Mouse (Mus musculus): ENCODE measurements around the gene Atp8a2. TPM values are rescaled to one million over a fixed set of nuclear protein-coding genes. Genes with fewer than 3 reads are reported as not detected.
"Not testable (repeated sequence)": the region's sequence is repeated elsewhere in the genome, so short reads cannot be mapped to it uniquely, and the experiment has no call there.

The Atp8a2 gene
- polyA plus RNA-seq, 1 experiment from 2014 or later = 14.1 TPM

- 94% methylated on average over 13 of the region's 13 CpGs for WGBS
These were observed 265.4 kb downstream of the Atp8a2 start for GRCm38 (mm10) chr14:59931412-59932058.

DNA sequence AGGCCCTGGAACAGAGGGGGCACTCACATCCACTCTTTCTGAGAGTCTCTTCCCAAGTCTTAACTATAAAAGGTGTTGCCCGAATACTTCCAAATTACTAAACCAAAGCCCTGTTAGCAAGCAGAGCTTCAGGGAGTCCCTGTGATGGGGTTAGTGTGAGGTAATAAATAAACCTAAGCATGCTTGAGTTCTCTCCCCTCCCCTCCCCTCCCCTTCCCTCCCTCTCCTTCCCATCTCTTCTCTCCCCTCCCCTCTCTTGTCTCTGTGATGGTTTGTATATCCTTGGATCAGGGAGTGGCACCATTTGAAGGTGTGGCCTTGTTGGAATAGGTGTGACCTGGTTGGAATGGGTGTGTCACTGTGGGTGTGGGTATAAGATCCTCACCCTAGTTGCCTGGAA is 267.8 kb downstream of the Atp8a2 start:
- not testable (repeated sequence) for H3K4me2 ChIP-seq; ATAC-seq (ENCODE audit: low FRiP score); H3K4me1 ChIP-seq; H3K27ac ChIP-seq; H3K9me3 ChIP-seq; H3K4me3 ChIP-seq (replicated peaks); H3K36me3 ChIP-seq (replicated peaks); H3K27me3 ChIP-seq; H3K9ac ChIP-seq
- WGBS = 88% methylated on average over 1 of the region's 1 CpGs

More at GRCm38 (mm10) chr14:59931412-59932058, 265.4 kb downstream of the Atp8a2 start:
- no peak overlapping the region for H3K4me2 ChIP-seq
- H3K9ac ChIP-seq = no peak overlapping the region
- no peak overlapping the region for H3K4me3 ChIP-seq (replicated peaks)
- ATAC-seq (ENCODE audit: low FRiP score) = no peak
- no peaks in the 10 kb centered on the region for H3K9me3 ChIP-seq
- H3K4me1 ChIP-seq = peaks cover 5% of the 10 kb centered on the region; the same call in 1 of the 2 replicates
- no peak overlapping the region for H3K27ac ChIP-seq
- H3K36me3 ChIP-seq (replicated peaks) = no peaks in the 10 kb centered on the region
- H3K27me3 ChIP-seq = no peaks in the 10 kb centered on the region

DNA sequence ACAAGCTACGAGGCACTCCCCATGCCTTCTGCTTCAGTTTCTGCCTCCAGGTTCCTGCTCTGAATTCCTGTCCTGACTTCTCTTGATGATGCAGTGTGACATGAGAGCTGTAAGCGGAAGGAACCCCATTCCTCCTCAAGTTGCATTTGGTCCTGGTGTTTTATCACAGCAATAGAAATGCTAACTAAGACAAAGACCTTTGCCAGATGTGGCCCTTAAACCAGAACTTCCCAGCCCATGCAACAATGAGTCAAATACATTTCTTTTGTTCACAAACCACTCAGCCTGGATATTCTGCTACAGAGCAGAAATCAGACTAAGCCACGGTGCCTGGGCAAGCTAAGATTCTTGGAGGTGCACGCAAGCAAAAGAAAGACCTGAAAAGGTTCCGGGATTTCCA is 268.2 kb downstream of the Atp8a2 start:
- H3K4me1 ChIP-seq = no peaks in the 10 kb centered on the region
- no peak overlapping the region for H3K4me3 ChIP-seq (replicated peaks)
- H3K9ac ChIP-seq = no peak overlapping the region
- no peaks in the 10 kb centered on the region for H3K36me3 ChIP-seq (replicated peaks)
- WGBS = 82% methylated on average over 5 of the region's 5 CpGs
- no peak for ATAC-seq (ENCODE audit: low FRiP score)
- H3K27ac ChIP-seq = no peak overlapping the region
- no peaks in the 10 kb centered on the region for H3K27me3 ChIP-seq
- no peak overlapping the region for H3K4me2 ChIP-seq
- no peaks in the 10 kb centered on the region for H3K9me3 ChIP-seq

DNA sequence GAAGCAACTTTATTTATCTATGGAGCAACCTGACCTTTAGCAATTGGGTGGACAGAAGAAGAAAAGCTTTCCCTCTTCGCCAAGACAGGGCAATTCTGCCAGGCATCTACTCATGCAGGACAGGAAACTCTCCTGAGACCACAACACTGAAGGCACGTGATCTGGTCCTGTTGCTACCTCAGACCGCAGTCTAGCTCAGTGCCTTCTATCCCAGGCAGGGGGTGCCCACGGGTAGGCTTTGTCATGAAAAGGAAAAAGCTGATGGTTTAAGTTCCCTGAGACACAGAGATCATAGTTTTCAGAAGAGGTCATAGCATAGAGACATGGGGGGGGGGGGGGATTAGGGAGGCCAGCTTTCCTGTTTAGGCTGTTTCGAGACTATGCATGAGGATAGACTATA is 269.2 kb downstream of the Atp8a2 start:
- Histone ChIP-seq H3K9me3 (no peaks in the 10 kb centered on the region), H3K4me1 (no peaks in the 10 kb centered on the region), H3K36me3 (replicated peaks) (no peaks in the 10 kb centered on the region), H3K4me2 (no peak overlapping the region), H3K27me3 (no peaks in the 10 kb centered on the region), H3K4me3 (replicated peaks) (no peak overlapping the region), H3K27ac (no peak overlapping the region), H3K9ac (no peak overlapping the region)
- no peak for ATAC-seq (ENCODE audit: low FRiP score)
- 75% methylated on average over 5 of the region's 5 CpGs for WGBS

DNA sequence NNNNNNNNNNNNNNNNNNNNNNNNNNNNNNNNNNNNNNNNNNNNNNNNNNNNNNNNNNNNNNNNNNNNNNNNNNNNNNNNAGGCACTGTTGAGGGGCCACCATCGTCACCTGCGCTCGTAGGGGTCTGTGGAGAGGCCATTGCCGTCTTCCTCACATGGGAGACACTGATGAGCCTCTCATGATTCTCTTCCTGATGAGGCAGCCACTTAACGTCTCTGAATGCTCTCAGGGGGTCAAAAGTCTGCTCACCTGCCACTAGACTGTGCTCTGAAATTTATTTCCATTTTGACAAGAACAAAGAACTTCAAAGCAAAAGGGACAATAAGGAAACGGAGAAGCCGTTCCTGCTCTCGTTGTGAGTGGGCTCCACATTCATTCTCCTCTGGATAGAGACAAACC is 277.1 kb downstream of the Atp8a2 start:
- Histone ChIP-seq H3K36me3 (replicated peaks) (no peaks in the 10 kb centered on the region), H3K9ac (no peak overlapping the region)
- no peak for ATAC-seq (ENCODE audit: low FRiP score)

DNA sequence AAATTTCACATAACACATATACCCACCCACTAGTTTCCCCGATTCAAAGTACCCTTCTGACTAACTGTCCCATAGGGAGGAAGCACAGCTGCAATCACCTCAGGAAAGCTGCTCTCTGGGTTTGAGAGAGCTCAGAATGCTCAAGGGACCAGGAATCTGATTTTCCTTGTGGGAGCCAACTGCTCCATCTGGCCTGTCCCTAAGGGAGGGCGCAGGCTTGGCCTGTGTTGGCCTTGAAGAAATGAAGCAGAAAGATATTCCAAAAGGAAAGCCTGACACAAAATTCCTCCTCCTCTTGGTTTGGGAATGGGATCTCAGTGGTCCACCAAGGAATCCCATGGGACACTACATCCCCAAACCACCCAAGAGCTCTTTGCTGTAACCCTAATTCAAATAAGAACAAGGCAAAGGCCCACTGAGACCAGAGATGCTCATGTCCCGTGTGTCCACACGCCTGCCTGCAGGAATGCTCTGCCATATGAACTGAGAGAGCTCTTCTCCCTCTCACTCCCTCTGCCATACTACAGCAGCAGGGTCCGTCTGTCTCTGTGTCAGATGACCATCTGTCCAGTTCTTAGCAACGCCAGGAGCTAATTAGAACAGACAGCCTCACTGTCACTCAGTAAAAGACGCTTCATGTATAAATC is 293.4 kb downstream of the Atp8a2 start:
- Histone ChIP-seq H3K27me3 (no peaks in the 10 kb centered on the region), H3K4me1 (no peaks in the 10 kb centered on the region), H3K27ac (no peak overlapping the region), H3K9ac (no peak overlapping the region), H3K9me3 (no peaks in the 10 kb centered on the region), H3K36me3 (replicated peaks) (no peaks in the 10 kb centered on the region), H3K4me3 (replicated peaks) (no peak overlapping the region), H3K4me2 (no peak overlapping the region)
- ATAC-seq (ENCODE audit: low FRiP score) = no peak
- 83% methylated on average over 7 of the region's 7 CpGs for WGBS

More for the DNA sequence above, 277.1 kb downstream of the Atp8a2 start:
- H3K9me3 ChIP-seq = no peaks in the 10 kb centered on the region
- peaks cover 3% of the 10 kb centered on the region; the same call in 1 of the 2 replicates for H3K4me1 ChIP-seq
- H3K4me2 ChIP-seq = no peak overlapping the region
- H3K27ac ChIP-seq = no peak overlapping the region
- WGBS = 78% methylated on average over 8 of the region's 8 CpGs
- no peak overlapping the region for H3K4me3 ChIP-seq (replicated peaks)
- H3K27me3 ChIP-seq = no peaks in the 10 kb centered on the region

- Histone ChIP-seq H3K27me3 (no peaks in the 10 kb centered on the region), H3K4me1 (peaks cover 3% of the 10 kb centered on the region; the same call in 1 of the 2 replicates), H3K36me3 (replicated peaks) (no peaks in the 10 kb centered on the region), H3K9ac (no peak overlapping the region), H3K4me3 (replicated peaks) (no peak overlapping the region), H3K27ac (no peak overlapping the region), H3K4me2 (no peak overlapping the region), H3K9me3 (no peaks in the 10 kb centered on the region)
- ATAC-seq (ENCODE audit: low FRiP score) = no peak
- WGBS = 78% methylated on average over 1 of the region's 1 CpGs
These were observed 303.0 kb downstream of the Atp8a2 start for GRCm38 (mm10) chr14:59893971-59894370.

GRCm38 (mm10) chr14:59892084-59892483 is 304.9 kb downstream of the Atp8a2 start:
- no peaks in the 10 kb centered on the region for H3K9me3 ChIP-seq
- peaks cover 13% of the 10 kb centered on the region; the same call in 1 of the 2 replicates for H3K4me1 ChIP-seq
- H3K27ac ChIP-seq = no peak overlapping the region
- 81% methylated on average over 8 of the region's 8 CpGs for WGBS
- H3K4me2 ChIP-seq = no peak overlapping the region
- ATAC-seq (ENCODE audit: low FRiP score) = no peak
- H3K27me3 ChIP-seq = no peaks in the 10 kb centered on the region
- H3K36me3 ChIP-seq (replicated peaks) = no peaks in the 10 kb centered on the region
- H3K4me3 ChIP-seq (replicated peaks) = no peak overlapping the region
- no peak overlapping the region for H3K9ac ChIP-seq

GRCm38 (mm10) chr14:59891491-59891890 is 305.5 kb downstream of the Atp8a2 start:
- H3K9me3 ChIP-seq = no peaks in the 10 kb centered on the region
- no peaks in the 10 kb centered on the region for H3K27me3 ChIP-seq
- no peak overlapping the region for H3K27ac ChIP-seq
- ATAC-seq (ENCODE audit: low FRiP score) = no peak
- WGBS = 91% methylated on average over 5 of the region's 5 CpGs
- no peaks in the 10 kb centered on the region for H3K36me3 ChIP-seq (replicated peaks)
- no peak overlapping the region for H3K9ac ChIP-seq
- H3K4me2 ChIP-seq = no peak overlapping the region
- no peak overlapping the region for H3K4me3 ChIP-seq (replicated peaks)
- peaks cover 16% of the 10 kb centered on the region; the same call in 1 of the 2 replicates for H3K4me1 ChIP-seq

GRCm38 (mm10) chr14:59890818-59891217 is 306.2 kb downstream of the Atp8a2 start:
- Histone ChIP-seq H3K9ac (no peak overlapping the region), H3K36me3 (replicated peaks) (no peaks in the 10 kb centered on the region), H3K4me1 (peaks cover 16% of the 10 kb centered on the region; the same call in 1 of the 2 replicates), H3K9me3 (no peaks in the 10 kb centered on the region), H3K4me2 (no peak overlapping the region), H3K27me3 (no peaks in the 10 kb centered on the region), H3K27ac (no peak overlapping the region), H3K4me3 (replicated peaks) (no peak overlapping the region)
- ATAC-seq (ENCODE audit: low FRiP score) = no peak
- WGBS = 65% methylated on average over 5 of the region's 5 CpGs

DNA sequence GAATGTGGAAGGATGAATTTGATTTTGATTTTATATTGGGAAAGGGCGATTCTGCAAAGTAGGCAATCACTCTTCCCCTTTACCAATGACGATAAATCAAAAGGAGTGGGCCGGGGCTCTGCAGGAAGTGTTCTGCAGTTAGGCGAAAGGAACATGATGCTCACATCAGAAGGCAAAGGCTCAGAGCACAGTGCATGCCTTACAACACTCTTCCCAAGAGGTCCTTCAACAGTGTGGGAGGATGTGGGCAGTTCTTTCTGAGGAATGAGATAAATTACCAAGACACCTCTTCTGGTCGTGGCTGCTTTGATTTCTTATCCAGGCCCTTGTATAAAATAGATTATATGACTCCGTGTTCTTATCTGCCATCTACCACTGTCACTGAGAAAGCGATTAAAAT is 306.9 kb downstream of the Atp8a2 start:
- Histone ChIP-seq H3K36me3 (replicated peaks) (no peaks in the 10 kb centered on the region), H3K27me3 (no peaks in the 10 kb centered on the region), H3K27ac (no peak overlapping the region), H3K4me3 (replicated peaks) (no peak overlapping the region), H3K9ac (no peak overlapping the region), H3K4me1 (peaks cover 16% of the 10 kb centered on the region; the same call in 1 of the 2 replicates), H3K4me2 (no peak overlapping the region), H3K9me3 (no peaks in the 10 kb centered on the region)
- 89% methylated on average over 7 of the region's 7 CpGs for WGBS
- ATAC-seq (ENCODE audit: low FRiP score) = no peak

DNA sequence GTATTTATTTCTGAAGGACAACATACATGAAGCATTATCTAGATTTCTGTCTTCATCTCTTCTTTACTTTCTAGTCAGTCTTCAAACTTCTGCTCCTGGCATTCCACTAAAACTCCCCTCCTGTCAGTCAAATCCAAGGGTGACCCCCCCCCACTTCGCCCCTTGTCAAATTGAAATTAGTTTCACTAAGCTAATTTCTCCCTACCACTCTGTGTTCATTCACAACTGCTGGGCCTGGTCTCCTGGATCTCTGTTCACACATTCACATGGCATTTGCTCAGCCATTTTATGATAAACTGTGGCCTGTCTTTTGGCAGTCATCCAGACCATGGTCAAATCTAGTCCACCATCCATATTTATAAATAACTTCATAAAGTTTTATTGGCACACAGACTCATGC is 308.5 kb downstream of the Atp8a2 start:
- WGBS = 89% methylated on average over 1 of the region's 1 CpGs
- H3K9me3 ChIP-seq = no peaks in the 10 kb centered on the region
- H3K4me2 ChIP-seq = no peak overlapping the region
- no peak for ATAC-seq (ENCODE audit: low FRiP score)
- no peaks in the 10 kb centered on the region for H3K27me3 ChIP-seq
- H3K4me1 ChIP-seq = peaks cover 16% of the 10 kb centered on the region; the same call in 1 of the 2 replicates
- H3K4me3 ChIP-seq (replicated peaks) = no peak overlapping the region
- no peak overlapping the region for H3K9ac ChIP-seq
- no peaks in the 10 kb centered on the region for H3K36me3 ChIP-seq (replicated peaks)
- no peak overlapping the region for H3K27ac ChIP-seq

DNA sequence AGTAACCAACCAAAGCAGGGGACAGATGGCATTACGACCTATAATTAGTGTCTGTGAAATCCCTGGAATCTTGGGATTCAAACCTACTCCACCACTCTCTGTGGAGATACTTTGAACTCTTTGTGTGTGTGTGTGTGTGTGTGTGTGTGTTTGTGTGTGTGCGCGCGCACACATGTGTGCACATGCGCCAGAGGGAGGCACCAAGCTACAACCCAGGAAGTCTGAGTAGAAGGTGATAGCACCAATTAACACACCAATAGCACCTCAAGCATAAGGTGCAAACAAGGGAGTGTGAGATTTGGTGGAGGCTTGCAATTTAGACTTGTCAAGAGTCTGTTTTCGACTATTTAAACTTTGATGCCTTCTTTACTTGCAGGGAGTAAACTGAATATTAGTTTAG is 308.9 kb downstream of the Atp8a2 start:
- Histone ChIP-seq H3K4me3 (replicated peaks) (no peak overlapping the region), H3K9ac (no peak overlapping the region), H3K27me3 (no peaks in the 10 kb centered on the region), H3K9me3 (no peaks in the 10 kb centered on the region), H3K27ac (peak overlapping the region; percentile 65), H3K36me3 (replicated peaks) (no peaks in the 10 kb centered on the region), H3K4me1 (peaks cover 16% of the 10 kb centered on the region; the same call in 1 of the 2 replicates), H3K4me2 (no peak overlapping the region)
- peak; percentile 55; the same call in 1 of the 2 replicates for ATAC-seq (ENCODE audit: low FRiP score)
- 81% methylated on average over 6 of the region's 6 CpGs for WGBS
